Mouse (Mus musculus) thymus, postnatal 14 days (tissue): ENCODE measurements at regions not wholly inside any gene's neighbourhood (a gene's known extent, or its start where the extent isn't known, plus 50 kb on each side); places are given as distances from the start of the nearest gene placed in this dataset.

Experiments used
- DNase-seq: peaks from one replicate; pipeline ENCODE4 v3.0.0; 2021

DNA sequence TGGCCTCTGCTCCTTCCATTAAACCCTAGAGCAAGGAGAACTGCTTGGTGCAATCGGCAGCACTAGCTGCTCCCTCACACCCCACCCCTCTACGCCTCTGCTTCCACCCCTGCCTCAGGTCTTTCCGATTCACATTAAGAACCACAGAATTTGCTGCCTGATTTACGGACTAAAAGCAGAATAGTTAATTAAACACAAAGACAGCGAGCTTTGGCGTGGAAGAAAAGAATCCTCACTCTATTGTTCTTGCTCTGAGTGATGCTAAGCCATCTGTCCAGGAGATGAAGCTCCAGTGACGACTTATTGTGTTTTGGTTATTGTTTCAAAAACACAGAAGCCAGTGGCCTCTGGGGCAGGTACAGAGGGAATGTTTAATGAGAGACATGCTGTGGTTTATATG, 438.9 kb upstream of the Kcnab2 start:
- no peak for DNase-seq

DNA sequence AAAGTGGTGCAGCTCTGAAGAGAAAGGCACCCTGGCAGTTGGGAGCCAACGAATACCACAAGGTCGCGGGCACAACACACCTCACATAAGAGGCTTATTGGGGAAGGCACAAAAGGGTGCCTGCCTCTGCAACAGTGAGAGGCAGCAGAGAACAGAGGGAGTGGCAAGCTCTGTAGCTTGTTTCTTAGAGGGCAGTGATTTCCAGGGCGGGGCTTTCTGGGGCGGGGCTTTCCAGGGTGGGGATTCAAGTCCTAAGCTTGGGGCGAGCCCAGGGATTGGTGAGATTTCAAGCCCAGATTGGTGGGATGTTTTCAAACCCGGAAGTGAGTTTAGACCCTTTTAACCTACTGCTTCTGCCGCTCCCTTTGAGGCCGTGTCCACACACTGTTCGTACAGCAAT, 435.8 kb upstream of the Kcnab2 start:
- DNase-seq, result no peak

DNA sequence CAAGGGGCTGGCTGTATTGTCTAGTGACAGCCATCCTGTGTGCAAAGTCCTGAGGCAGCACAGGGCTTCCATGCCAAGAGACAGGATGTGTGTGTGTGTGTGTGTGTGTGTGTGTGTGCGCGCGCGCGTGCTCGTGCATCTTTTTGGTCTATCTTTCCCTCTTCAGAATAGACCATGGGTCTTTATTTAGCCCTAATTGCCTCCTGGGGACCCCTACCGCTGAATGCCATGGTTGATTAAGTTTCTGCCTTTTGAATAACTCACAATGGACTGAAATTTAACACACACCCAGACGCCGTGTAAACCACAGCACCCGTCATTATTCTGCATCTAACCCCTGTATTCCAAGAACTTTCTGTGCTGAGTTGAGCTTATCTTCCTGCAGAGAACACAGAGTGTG, 435.2 kb upstream of the Kcnab2 start:
- no peak for DNase-seq

DNA sequence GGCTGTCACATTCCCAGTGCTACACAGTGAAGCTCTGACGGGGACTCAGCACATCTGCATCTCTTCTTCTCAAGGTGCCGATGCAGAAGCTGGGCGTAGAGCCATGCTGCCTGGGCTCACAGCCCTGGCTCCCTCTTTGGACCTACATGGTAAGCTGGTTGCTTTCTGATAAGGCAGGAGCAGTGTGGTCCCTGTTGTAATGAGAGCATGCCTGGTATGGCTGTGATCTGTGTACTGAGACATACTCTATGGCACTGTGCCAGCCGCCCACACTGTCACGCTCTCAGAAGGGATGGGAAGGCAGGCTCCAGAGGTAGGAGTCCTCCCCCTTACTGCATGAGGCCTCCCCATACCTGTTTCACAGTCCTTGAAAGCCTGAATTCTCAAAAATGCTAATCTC, 430.6 kb upstream of the Kcnab2 start:
- no peak for DNase-seq

DNA sequence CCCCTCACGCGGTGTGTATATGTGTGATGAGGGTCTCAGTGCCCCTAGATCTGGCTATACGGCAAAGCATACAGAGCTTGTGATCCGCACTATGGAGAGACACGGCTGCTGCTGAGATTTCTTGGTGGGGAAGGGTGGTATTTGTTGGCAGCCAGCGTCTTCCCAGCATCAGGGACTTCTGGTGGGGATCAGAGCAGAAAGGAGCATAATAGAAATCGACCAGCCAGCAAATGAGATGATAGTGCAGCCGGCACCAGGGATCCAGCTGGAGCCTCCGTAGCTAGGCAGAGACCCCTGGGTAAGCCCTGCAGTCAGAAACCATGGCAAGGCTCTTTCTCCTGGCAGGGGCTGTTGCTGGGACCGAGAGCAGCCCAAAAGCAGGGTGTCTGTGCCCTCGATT, 425.2 kb upstream of the Kcnab2 start:
- no peak for DNase-seq

DNA sequence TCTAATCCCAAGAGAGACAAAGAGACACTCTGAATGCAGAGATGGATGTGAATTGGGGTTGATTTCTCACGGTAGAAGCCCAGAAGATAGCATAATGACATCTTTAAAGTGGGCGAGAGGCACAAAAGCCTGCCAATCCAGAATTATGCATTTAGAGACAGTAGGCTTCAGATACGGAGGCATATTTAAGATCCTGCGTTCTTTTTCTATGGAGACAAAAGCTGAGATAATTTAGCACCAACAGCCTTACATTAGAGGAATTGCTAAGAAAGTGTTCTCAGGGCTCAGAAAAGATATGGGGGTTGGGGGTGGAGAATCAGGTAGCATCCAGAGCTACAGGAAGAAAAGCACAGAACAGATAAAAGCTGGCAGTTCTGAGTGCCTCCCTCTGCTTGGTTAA, 422.4 kb upstream of the Kcnab2 start:
- no peak for DNase-seq

DNA sequence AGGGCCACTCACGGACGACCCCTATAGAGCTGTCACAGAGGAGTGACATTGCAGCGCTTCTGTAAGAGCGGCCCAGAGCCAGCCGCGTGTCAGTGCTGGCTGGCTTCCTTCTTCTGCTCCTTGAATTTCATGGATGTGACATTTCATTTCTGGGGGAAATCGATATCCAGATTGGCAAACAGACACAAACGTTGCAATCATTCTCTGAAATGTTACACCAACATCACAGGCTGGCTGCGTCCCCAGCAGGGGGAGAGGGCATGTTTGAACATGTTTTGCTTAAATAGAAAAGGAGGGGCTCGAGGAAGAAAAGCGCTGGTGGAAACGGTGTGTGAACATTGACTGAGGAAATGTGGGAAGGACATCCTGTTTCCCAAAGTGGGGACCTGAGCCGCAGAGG, 417.4 kb upstream of the Kcnab2 start:
- no peak for DNase-seq

DNA sequence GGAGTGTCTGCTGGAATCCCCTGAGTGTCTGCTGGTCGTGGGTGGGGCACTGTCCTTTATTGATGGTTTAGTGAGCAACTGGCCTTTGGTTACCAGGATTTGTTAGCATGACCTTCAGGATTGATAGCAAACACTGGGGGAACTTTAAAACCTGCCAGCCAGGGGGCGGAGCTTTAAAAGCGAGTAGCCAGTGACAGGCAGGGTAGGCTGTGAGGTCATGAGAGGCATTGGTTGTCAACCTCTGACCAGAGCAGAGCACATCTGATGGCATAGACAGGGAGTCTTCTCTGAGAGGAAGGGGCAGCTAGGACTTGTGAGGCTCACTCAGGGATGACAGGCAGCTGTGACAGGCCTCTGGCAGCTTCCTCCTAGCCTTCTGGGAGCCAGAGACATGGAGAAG, 415.3 kb upstream of the Kcnab2 start:
- DNase-seq, result no peak

DNA sequence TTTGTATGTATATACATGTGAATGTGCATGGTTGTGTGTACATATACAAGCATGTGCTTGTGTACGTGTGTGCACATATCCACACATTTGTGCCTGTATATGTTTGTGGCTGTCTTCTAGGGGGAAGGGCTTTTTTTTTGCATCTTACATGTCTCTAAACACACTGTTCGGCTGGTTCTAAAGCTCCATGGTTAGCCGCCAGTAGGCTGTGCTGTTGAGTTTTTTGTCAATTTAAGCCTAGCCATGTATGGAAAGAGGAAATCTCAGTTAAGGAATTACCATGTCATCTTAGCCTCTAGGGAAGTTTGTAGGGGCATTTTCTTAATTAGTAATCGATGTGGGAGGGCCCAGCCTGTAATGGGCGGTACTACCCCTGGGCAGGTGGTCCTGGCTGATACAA, 411.5 kb upstream of the Kcnab2 start:
- no peak for DNase-seq

DNA sequence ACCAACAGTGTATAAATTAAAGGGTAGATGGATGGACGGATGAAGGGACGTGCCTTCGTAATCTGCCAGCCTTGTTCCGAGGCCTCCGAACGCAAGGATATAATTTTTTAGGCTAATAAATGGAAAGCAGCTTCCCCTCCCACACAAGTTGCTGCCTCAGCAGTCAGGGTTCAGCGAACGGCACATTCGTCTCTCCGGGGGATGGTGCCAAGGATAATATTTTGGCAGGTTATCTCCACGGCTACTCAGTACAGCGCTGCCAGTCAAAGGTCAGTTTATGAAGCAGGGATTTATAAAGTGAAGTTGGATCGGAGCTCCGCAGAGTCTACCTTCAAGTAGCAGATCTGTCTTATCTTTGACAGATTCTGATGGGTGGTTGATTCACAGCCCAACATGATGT, 410.6 kb upstream of the Kcnab2 start:
- DNase-seq, result no peak

DNA sequence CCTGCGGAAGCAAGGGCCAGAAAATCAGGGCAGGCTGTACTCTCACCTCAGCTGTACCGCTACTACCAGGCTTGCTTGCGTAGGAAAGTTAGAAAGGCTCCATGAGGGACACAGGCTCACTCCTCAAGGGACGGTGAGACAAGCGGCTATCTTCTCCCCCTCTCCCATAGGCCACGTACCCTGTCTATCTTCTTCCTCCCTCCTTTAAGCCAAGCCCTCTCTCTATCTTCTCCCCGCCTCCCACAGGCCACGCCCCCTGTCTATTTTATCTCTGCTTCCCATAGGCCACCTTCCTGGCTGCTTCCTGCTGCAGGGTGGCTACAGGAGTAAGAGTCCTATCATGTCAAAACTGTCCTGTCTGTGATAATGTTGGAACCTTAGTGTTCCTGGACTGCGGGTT, 409.1 kb upstream of the Kcnab2 start:
- no peak for DNase-seq

DNA sequence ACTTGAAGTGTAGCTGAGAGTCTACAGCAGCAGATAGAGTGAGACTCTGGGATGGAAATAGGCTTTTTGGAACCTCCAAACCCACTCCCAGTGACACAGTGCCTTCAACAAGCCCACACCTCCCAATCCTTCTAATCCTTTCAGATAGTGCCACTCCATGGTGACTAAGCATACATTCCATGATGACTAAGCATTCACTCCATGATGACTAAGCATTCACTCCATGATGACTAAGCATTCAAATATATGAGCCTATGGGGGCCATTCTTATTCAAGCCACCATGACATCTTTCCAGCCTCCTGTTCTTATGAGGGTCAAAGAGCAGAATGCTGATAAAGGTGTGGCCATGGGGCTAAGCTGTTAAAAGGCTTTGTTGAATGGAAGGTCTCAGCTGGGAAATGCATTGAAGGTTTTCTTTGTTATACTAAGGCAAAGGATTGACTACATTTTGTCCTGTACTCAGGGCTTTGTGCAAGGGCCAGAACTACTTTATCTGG, 403.8 kb upstream of the Kcnab2 start:
- DNase-seq, result no peak

DNA sequence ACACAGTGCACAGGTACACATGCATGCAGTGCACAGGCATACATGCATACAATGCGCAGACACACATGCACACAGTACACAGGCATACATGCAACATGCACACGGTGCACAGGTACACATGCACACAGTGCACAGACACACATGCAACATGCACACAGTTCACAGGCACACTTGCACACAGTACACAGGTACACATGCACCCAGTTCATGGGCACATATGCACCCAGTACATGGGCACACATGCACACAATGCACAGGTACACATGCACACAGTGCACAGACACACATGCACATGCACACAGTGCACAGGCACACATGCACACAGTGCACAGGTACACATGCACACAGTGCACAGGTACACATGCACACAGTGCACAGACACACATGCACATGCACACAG, 402.7 kb upstream of the Kcnab2 start:
- DNase-seq, result no peak

DNA sequence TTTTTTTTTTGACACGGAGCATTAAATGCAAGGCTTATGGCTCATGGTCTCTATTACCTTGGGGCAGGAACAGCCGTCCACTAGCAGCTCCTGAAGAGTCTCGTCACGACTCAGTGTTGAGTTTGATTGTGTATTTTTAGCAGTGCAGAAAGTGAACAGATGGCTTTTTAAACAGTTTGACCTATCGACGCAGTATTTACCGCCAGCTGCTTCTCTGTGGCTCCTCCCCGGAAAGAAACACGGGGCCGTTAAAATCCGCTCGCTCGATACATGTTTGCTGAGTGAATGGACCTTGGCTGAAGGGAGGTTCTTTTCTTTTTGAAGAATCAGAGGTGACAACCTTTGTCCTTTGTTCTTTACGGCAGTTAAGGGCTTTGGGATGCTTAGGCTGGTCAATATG, 401.3 kb upstream of the Kcnab2 start:
- DNase-seq, result no peak

DNA sequence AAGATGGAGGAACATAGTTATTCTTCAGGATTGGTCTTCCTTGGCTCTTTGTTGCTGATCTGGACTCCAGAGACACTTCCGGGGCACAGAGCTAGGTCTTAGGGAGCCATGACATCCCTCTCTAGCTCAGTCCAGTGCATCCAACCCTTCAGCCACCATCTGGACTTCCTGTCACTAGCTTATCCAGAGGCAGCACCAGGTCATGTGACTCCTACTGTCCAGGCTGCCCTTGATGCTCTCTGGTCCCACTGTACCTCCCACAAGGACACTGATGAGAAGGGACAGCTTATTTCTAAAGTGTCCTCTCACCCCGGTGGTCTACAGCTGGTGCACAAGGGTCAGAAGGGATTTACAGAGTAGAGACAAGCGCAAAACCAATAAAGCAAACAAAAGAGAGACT, 400.7 kb upstream of the Kcnab2 start:
- no peak for DNase-seq

DNA sequence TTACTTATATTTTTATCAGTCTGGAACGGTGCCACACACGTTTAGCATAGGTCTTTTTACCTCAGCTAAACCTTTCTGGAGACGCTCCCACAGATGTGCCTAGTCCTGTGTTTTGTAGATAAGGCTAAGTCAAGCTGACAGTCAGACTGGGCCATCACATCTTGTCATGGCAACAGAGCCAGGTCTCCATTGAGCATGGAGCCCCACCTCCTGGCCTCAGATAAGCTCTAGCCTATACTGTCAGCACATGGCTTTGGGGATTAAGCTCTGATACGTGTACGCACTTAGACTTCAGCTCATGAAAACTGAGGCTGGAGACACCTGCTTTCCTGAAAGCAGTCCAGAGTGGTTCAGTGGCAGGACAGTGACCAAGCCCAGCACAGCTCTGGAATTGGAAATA, 392.4 kb upstream of the Kcnab2 start:
- no peak for DNase-seq

DNA sequence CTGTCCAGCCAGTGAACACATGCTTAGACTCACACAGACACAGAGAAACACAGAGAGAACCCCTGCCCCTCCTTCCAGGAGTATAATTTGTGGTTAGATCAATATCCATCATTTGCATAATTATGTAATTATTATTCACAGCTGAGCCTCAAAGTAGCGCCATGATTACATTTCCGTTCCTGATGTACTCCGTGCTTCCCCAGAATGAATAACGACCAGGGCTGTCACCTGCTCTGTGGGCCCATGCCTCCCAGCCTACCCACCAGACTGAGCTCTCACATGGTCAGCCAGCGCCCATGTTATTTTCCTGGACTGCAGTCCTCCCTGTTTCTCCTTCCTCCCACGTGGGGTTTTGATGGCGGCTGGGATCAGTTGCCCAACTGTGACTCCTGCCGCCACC, 388.2 kb upstream of the Kcnab2 start:
- no peak for DNase-seq

DNA sequence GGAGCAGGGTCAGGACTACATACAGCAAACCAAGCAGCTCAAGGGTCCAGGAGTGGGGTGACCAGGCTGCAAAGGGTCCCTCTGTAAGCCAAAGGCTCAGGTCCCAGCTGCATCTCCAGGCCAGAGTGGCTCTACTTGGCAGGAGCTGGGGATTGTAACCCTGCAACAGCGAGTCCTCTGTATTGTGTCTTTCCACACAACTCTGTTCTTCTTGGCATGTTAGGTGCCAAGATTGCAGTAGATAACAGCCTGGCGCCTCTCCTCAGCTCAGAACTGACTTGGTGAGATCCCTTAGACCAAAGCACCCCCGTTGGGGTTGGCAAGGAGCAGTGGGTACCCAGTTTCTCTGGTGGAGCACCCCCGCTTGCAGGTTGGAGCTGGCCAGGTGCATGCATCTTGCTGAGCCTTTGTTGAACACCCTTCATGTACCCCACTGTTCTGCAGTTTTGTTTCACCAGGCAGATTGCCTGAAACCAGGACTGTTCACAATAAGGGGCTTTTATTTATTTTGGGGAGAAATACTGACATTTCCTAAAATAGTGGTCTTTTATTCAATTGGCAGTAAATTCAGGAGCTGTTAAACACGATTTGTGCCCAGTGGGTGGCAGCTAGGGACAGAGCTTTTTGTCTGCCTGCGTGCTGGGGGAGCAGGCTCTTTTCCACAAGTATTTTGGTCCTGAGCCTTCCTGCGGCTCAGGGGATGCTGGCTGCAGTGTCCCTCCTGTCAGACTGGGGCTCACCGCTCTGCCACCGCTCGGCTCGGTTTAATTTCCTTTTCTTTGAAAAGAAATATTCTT, 385.3 kb upstream of the Kcnab2 start:
- no peak for DNase-seq

DNA sequence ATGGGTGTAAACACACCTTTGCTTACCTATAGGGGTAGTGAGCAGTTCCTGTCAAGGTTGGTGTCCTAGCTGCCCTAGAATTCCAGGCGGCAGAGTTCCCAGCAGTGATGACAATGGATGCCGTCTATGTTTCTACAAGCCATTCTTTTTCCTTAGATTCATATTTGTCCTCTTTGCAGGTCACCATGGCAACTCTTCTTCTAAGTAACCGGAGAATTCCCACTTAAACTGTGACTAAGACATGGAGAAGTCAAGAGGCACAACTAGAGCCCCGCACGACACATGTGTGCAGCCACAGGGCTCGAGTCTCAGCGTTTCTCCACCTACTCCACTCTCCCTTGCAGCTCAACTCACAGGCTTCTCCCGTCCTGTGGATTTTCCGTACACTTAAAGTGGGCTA, 381.5 kb upstream of the Kcnab2 start:
- DNase-seq, result no peak

DNA sequence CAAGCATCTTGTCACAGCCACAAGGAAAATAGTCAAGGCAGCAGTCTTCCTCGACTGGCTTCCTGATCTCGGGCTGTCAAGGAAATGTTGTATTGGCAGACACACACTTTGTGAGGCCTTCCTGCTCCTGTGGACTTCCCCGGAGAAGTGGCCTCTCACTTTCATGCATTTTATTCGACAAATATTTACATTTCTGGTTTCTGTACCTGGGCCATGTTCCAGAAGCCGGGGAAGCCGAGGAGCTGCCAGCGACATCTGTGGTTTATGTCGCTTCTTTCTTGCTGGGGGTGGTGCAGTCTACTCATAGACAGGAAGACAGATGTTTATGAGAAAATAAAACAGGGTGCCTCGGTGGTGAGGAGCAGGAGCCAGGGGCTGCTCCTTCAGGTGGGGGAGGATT, 372.5 kb upstream of the Kcnab2 start:
- no peak for DNase-seq

DNA sequence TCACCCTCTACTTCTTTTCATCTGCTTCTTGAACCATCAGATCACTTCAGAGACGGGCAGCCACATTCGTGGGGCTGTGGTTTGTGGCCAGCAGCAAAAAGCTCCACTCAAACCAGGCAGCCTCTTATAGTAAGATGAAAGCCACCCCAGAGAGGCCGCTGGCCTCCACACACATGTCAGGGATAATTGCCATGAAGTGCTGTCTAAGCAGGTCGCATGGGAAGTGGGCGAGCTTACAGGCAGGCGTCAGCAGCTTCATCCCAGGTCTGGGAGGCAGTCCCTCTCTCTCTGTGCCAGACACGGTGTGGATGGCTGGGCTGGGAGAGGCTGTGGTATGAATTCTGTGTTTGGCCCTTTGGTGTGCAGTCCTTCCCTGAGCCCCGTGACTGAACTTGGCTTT, 358.4 kb upstream of the Kcnab2 start:
- DNase-seq, result no peak

DNA sequence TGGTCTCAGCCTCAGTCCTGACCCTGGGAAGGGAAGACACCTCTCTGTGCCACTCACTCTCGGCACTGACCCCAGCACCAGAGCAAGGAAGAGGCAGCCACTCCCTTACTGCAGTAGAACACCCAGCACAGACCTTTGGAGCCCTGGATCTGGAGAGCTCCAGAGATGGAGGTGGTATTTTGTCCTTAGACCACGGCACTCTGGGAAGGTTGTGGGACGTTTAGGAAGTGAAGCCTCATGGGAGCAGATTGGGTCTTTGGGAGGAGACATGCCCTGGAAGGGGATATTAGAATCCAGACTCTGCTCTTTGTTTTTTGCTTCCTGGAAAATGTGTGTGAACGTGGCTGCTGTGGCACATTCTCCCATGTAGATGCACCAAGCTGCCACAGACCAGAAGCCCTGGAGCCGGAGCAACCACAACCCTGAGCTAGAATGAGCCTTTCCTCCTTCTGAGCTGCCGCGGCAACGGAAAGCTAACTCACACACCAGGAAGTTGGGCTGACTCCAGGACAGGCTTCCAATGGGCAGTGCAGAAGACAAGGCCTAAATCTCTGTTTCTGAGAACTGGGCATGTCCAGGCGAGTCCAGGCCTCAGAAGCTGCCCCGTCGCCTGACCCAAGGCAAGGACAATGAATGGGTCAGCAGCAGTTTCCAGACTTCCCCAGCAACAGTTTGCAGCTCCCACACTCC, 356.9 kb upstream of the Kcnab2 start:
- no peak for DNase-seq

DNA sequence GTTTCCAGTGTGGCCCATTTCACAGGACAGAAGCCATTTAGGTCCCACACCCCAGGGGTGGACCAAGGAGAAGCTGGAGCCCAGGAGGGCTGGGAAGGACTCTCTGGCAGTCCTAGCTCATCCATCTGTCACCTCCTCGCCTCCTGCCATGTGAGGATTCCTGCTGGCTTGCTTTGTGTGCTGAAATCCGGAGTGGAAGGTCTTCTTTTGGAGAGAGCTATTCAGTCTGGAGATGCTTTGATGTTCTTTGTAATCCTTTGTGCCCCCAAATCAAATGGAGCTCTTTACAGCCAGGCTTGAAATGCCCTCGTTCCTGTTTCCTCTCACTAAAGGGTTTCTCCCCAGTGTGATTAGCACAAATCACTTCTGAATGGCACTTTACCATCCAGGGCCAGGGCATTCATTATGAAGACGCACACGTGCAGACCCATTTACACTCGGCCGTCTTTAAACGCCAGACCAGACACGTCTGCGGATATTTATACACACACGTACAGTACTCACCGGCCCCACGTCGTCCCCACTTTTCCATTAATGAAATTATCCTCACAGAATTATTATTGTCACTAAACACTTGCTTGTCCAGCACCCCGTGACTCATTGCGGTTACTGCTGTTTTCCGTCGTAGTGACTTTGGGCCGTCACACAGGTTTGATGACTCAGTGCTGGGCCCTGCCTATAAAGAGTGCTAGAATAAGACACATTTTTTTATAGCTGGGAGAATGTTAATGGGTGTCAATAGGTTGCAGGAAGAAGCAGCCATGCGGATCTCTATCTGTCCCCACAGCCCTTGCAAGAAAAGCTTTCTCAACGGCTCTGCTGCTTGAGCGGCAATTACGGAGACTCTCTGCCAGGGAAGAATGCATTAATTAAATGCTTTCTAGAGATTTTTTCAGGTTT, 356.0 kb upstream of the Kcnab2 start:
- no peak for DNase-seq
